Mouse (Mus musculus) midbrain, embryonic 11.5 days (tissue): ENCODE results near the gene Gm47995. TPM values are rescaled to one million over a fixed set of nuclear protein-coding genes. Genes with fewer than 3 reads are reported as not detected.

Source experiments
- polyA plus RNA-seq: library from polyadenylated mRNA; unstranded; fragments of >200 nt; fragmentation: Nextera tagmentation; extraction: Ambion mirVana; gene quantifications from 2 replicates; pipeline ENCODE4 v1.2.1, GENCODE M21; 2014

Gm47995 gene
- polyA plus RNA-seq, 1 experiment from 2014 or later, result not detected

Other genes with a start within 250 kb of the Gm47995 start
- 6.0 and 7.8 TPM in 2 replicates for gene Hmcn1, start 205.0 kb upstream of the Gm47995 start, polyA plus RNA-seq
- gene Gm47985, start 15.9 kb upstream of the Gm47995 start, polyA plus RNA-seq, result 0.52 and 0.75 TPM in 2 replicates
- 0.18 and 0.42 TPM in 2 replicates for gene Gm8947, start 6.1 kb upstream of the Gm47995 start, polyA plus RNA-seq
- gene 3110040M04Rik, start 5.7 kb downstream of the Gm47995 start, polyA plus RNA-seq, result 0.38 TPM in 1 of 2 replicates, not detected in the other
- not detected in 2 replicates for gene Gm47996, start 11.7 kb downstream of the Gm47995 start, polyA plus RNA-seq
- 434 and 473 TPM in 2 replicates for gene Ivns1abp, start 146.0 kb downstream of the Gm47995 start, polyA plus RNA-seq
- gene Swt1, start 230.0 kb downstream of the Gm47995 start, polyA plus RNA-seq, result 23.6 and 27.8 TPM in 2 replicates
- 54.3 and 56.7 TPM in 2 replicates for gene Trmt1l, start 230.1 kb downstream of the Gm47995 start, polyA plus RNA-seq